Mouse (Mus musculus) ES-E14 (cell line): ENCODE measurements around the gene Xirp1. TPM values are rescaled to one million over a fixed set of nuclear protein-coding genes. Genes with fewer than 3 reads are reported as not detected.

Experiments used
- DNase-seq: peaks from one replicate; pipeline ENCODE4 v3.0.0-alpha.2; 2013; ENCODE audit warnings: low read depth, low spot score
- H3K27ac ChIP-seq: 2 replicates; pipeline ENCODE4 v1.5.1; 2012; ENCODE audit warnings: low read depth, mild to moderate bottlenecking, low read length, moderate library complexity, mixed read lengths; ENCODE audit not compliant: poor library complexity, insufficient read depth, severe bottlenecking
- H3K36me3 ChIP-seq: 2 replicates; pipeline ENCODE4 v1.6.1; 2012; ENCODE audit warnings: mild to moderate bottlenecking, low read length, moderate library complexity, mixed read lengths; ENCODE audit not compliant: control insufficient read depth, poor library complexity, insufficient read depth, severe bottlenecking
- H3K4me1 ChIP-seq, 2 experiments: fragments of 150-350 bp in 1 of 2; sonication (generic) in 1 of 2; 2 replicates each; pipeline ENCODE4 v1.6.1; 2012; ENCODE audit warnings: low read length in 2 of 2, mild to moderate bottlenecking in 1 of 2, mixed read lengths in 1 of 2; ENCODE audit not compliant: control insufficient read depth in 2 of 2, insufficient read depth in 2 of 2, poor library complexity in 1 of 2
- H3K4me3 ChIP-seq, 2 experiments: fragments of 150-350 bp in 1 of 2; sonication (generic) in 1 of 2; 2 replicates each; pipeline ENCODE4 v1.5.1; 2012; ENCODE audit warnings: low read length in 2 of 2, low read depth in 1 of 2, mild to moderate bottlenecking in 1 of 2, mixed read lengths in 1 of 2; ENCODE audit not compliant: insufficient read depth in 1 of 2, poor library complexity in 1 of 2, severe bottlenecking in 1 of 2
- H3K9ac ChIP-seq: 2 replicates; pipeline ENCODE4 v1.6.1; 2012; ENCODE audit warnings: low read depth, mild to moderate bottlenecking, low read length, mixed read lengths; ENCODE audit not compliant: poor library complexity, insufficient read depth, severe bottlenecking
- H3K9me3 ChIP-seq: fragments of 150-350 bp; sonication (generic); 2 replicates; pipeline ENCODE4 v1.6.1; 2012; ENCODE audit warnings: low read depth, mild to moderate bottlenecking, low read length; ENCODE audit not compliant: control insufficient read depth, insufficient read depth
- CHD2 ChIP-seq: IDR thresholded peaks from 2 replicates; pipeline ENCODE4 v1.6.1; 2014; ENCODE audit warnings: mild to moderate bottlenecking, low read depth, low read length, inconsistent platforms
- HCFC1 ChIP-seq: IDR thresholded peaks from 2 replicates; pipeline ENCODE4 v1.6.1; 2012; ENCODE audit warnings: low read length, inconsistent platforms, borderline replicate concordance; ENCODE audit not compliant: insufficient read depth
- MAFK ChIP-seq: IDR thresholded peaks from 2 replicates; pipeline ENCODE4 v1.6.1; 2014; ENCODE audit warnings: mild to moderate bottlenecking, low read depth, low read length, inconsistent platforms; ENCODE audit not compliant: insufficient read depth
- ZC3H11A ChIP-seq: IDR thresholded peaks from 2 replicates; pipeline ENCODE4 v1.6.1; 2012; ENCODE audit warnings: low read depth, mild to moderate bottlenecking, inconsistent platforms, low read length, borderline replicate concordance
- ZNF384 ChIP-seq: IDR thresholded peaks from 2 replicates; pipeline ENCODE4 v1.6.1; 2012; ENCODE audit warnings: low read depth, low read length, inconsistent platforms
- in situ Hi-C, 2 experiments: fragments of 600-800 bp; cut with MboI; formaldehyde crosslinking; loops; one replicate each; pipeline ENCODE4 v1.15.1; 2025; ENCODE audit warnings: low sequenced_read_pairs in 2 of 2, inconsistent platforms in 1 of 2; ENCODE audit not compliant: unreplicated experiment in 2 of 2
- total RNA-seq: library from RNA; depleted of rRNA; stranded (reverse); fragments of 300-350 nt; gene quantifications from 2 replicates; pipeline ENCODE4 v1.2.3, GENCODE M21; 2012

Xirp1 gene
- total RNA-seq, 1 experiment: 0.13 TPM

DNA sequence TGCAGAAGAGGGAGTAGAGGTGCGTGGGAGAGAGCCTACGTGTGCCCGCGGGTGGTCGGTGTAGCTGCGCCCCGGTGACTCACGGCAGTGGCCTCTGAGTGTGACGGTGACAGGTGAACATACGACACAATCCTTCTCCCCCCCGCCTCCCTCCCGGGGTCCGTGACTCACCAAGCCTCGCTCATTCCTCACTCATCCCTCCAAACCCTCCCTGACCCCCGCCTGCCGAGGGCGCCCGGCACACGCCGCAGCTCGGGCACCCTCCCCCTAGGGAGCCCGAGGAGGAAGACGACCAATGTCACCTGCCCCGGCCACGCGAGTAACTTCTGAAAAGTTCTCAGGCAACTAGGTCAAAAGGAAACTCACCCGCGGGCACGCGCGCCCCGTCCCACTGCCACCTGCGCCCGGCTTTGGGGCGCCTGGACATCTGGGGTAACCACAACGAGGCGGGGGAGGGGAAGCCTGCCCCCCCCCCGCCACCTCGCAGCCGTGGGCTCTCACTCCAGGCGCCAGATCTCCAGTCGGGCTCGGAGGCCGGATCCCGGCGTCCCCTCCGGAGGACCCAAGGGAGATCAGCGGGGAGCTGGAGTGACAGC lies 40.3 kb downstream of the Xirp1 start:
- Histone ChIP-seq H3K9me3 (no peaks in the 10 kb centered on the region), H3K9ac (peak overlapping the region; percentile 79), H3K4me1 (peaks cover 8 to 50% of the 10 kb centered on the region in 2 experiments), H3K27ac (peak overlapping the region; percentile 90; the same call in 1 of the 2 replicates), H3K4me3 (peak overlapping the region; percentile 83 to 87), H3K36me3 (peaks cover 2% of the 10 kb centered on the region)
- DNase-seq: no peak
- TF ChIP-seq ZC3H11A (no peak), CHD2 (no peak), MAFK (no peak), ZNF384 (no peak), HCFC1 (no peak)
- in situ Hi-C loops: no loop called here

DNA sequence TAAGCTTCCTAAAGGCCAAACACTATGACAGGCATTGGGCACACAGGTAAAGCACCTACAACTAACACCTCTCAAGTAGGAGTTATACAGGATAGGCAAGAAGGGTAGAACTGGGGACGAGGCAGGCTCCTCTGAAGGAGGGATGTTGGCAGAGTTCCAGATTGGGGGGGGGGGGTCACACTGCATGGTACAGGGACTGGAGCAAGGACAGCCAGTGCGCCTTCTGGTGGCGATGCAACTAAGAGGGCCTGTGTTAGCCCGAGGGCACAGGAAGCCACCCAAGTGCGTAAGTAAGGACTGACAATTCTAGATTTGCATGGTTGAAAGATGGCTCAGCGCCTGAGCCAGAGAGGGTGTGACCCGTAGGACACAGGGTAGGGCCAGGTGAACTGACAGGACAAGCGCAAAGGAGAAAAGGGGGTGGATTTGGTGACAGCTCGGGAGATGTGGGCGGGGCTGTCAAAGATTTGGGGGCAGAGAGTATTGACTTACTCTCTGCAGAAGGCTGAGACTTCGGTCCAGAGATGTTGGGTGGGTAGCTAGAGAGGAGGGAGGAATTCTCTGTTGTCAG lies 41.1 kb downstream of the Xirp1 start:
- Histone ChIP-seq H3K9me3 (no peaks in the 10 kb centered on the region), H3K36me3 (peaks cover 2% of the 10 kb centered on the region), H3K9ac (peak overlapping the region; percentile 79), H3K4me3 (peak overlapping the region; percentile 83 to 87), H3K27ac (peak overlapping the region; percentile 90; the same call in 1 of the 2 replicates), H3K4me1 (peaks cover 8 to 55% of the 10 kb centered on the region in 2 experiments)
- no peak for TF ChIP-seq ZNF384
- TF ChIP-seq MAFK: no peak
- TF ChIP-seq CHD2: no peak
- no peak for TF ChIP-seq HCFC1
- TF ChIP-seq ZC3H11A: no peak
- DNase-seq: no peak
- in situ Hi-C loops: no loop called here

GRCm38 (mm10) chr9:119981183-119982179 lies 41.9 kb downstream of the Xirp1 start:
- TF ChIP-seq HCFC1: no peak
- peak; percentile 68 for TF ChIP-seq CHD2
- in situ Hi-C loops: no loop called here
- no peak for DNase-seq
- H3K4me3 ChIP-seq: peak overlapping the region; percentile 83 to 87
- peak overlapping the region; percentile 20; the same call in 1 of the 2 replicates for H3K9ac ChIP-seq
- no peaks in the 10 kb centered on the region for H3K9me3 ChIP-seq
- H3K36me3 ChIP-seq: peaks cover 7% of the 10 kb centered on the region
- H3K4me1 ChIP-seq: peaks cover 8 to 60% of the 10 kb centered on the region in 2 experiments
- H3K27ac ChIP-seq: peak overlapping the region; percentile 42; the same call in 1 of the 2 replicates

- Histone ChIP-seq H3K4me3 (peak overlapping the region; percentile 83 to 87; a peak in 1 of 4 replicates), H3K27ac (peak overlapping the region; percentile 42; the same call in 1 of the 2 replicates), H3K4me1 (peaks cover 8 to 54% of the 10 kb centered on the region in 2 experiments), H3K9me3 (no peaks in the 10 kb centered on the region), H3K36me3 (peaks cover 7% of the 10 kb centered on the region), H3K9ac (peak overlapping the region; percentile 4; the same call in 1 of the 2 replicates)
- TF ChIP-seq MAFK: no peak
- no peak for TF ChIP-seq ZNF384
- no peak for TF ChIP-seq ZC3H11A
- TF ChIP-seq CHD2: no peak
- TF ChIP-seq HCFC1: no peak
- in situ Hi-C loops: no loop called here
- no peak for DNase-seq
Measured at GRCm38 (mm10) chr9:119980770-119981182, 42.6 kb downstream of the Xirp1 start.
